Mouse (Mus musculus) right cerebral cortex, postnatal 25 days (tissue): ENCODE measurements at regions not wholly inside any gene's neighbourhood (a gene's known extent, or its start where the extent isn't known, plus 50 kb on each side); places are given as distances from the start of the nearest gene placed in this dataset.

Experiments
- DNase-seq: peaks from one replicate; pipeline ENCODE4 v3.0.0; 2022

DNA sequence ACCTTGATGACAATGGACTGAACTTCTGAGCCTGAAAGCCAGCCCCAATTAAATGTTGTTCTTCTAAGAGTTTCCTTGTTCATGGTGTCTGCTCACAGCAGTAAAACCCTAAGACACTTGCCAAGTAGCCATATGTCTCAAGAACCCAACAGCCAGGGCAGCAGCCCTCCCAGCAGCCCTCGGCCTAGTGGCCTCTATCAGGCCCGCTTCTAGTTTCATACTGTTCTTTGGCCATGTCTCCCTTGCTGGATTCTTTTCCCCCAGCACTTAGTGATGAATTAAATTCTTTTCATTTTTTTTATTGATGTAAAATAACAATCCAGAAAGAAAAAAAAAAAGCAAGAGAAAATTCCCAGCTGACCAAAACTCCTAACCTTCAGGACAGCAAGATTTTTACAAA lies 191.9 kb upstream of the Dio3 start:
- no peak for DNase-seq

DNA sequence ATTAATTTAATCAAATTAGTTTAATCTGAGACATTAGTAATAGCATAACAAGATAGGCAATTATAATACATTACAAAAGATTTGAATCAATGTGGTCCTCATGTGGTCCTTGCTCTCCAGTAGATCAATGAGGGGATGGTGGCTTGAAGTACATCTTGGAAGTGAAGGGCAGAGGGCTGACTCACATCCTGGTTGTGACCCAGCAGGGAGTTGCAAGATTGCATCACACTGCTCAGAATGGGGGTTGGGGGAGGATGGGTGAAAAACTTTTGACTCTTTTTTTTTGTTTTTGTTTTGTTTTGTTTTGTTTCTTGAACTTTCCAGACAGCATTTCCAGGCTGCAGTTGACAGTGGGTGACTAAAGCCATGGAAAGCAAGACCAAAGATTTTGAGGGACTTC lies 191.1 kb upstream of the Dio3 start:
- DNase-seq = no peak

DNA sequence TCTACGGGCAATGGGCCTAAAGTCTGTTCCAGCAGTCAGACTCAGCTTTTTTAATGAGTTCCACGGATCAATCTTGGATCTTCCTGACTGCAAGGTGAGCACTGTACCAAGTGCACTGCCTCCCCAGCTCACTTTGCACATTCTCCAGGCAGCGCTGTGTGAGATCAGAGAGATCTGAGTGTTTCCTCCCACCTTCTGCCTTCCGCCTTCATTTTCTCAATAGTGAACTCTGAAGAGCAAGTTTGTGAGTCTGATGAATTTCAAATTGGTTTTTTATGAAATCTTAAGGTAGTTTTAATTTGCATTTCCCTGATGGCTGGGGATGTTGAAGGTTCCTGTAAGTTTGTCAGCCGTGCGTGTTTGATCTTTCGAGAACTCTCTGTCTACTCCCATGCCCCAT lies 176.7 kb upstream of the Dio3 start:
- no peak for DNase-seq

DNA sequence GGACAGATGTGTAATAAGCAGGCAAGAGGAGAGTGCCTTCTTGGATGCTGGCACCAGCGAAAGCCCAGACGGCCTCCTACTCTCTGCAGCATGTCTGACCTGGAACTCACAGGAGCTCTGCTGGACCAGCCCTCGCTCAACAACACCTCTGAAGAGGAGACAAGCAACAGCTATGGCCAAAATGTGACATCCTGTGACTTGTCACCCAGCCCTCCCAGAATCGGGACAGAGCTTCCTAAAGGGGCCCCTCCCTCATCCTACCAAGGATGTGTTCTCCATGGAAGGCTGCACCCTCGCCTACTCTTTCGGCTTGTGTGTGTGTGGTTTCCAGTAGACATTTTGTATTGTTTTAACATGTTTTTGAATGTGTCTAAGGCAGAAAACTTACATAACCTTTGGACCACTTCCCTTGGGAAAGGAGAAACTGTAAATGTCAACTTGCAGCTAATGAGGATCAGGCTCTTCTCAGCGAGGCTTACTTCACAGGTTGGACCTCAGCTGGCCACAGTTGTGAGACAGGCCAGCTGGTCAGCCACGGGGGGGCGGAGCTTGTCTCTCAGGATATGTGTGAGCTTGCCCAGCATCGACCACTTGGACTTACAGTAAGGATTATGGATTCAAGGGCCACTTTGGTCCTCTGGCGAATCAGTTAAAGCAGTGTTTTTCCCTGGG lies 166.7 kb upstream of the Dio3 start:
- no peak for DNase-seq

DNA sequence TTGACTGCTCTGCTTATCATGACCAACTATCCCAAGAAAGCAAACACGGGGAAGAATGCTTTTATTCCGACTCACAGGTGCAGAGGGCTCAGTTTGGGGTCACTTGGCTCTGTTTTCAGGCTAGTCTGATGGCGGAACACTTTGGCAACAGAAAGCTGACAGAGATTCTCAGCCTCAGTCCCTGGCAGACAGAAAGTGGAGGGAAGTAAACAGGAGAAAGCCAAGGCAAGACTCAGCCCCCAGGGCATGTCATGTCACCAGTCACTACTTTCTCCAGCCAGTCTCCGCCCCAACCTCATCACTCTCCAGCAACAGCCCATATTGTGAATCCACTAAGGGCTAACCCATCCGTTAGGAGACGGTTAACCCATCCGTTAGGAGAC lies 166.2 kb upstream of the Dio3 start:
- DNase-seq = no peak

DNA sequence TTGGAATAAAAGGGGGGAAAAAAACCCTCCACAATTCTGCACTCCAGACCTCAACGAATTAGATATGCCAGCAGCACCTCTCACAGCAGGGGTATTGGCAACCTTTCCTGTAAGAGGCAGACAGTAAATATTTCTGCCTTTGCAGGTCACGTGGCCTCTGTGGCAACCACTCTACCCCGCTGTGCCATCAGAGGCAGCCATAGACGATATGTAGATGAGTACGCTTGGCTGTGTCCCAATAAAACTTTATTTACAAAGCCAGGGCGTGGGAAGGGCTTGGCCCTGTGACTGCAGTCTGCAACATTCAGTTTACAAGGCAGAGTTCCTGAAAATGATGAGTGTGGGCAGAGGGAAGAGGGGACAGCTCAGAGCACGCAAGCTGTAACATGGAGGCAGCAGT lies 158.7 kb upstream of the Dio3 start:
- DNase-seq = no peak

DNA sequence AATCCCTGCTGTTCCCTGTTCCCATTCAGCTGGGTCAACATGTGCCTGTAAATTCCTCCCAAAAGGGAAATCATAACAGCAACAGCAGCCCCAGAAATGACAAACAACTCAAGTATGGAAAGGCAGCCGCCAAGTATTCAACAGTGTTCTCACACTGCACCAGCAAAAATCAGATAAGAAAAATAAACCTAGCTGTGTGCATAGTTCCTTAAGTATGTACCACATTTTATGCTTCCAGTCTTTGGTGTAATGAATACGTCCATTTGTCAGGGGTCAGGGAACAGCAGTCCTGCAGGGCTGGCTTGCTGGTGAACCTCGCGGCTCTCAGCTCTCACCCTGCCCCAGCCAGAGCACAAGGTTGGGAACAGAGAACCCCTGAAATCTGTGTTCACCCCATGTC lies 155.9 kb upstream of the Dio3 start:
- DNase-seq = no peak

DNA sequence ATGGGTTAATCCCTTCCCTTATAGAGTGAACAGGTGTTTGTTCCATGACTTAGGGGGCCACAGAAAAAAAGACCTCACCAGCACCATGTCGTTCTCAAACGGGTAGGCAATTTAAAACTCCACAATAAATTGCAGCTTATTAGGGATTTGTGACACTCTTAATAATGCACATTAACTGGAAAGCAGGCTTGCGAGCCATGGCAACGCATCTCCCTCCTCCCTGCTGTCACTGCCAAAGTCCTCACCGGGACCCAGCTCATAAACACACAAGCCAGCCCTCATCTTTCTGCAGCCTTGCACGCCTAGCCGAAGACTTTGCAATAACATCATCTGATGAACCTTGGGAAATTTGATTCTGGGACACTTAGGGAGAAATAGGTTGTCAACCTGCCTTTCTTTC lies 152.3 kb upstream of the Dio3 start:
- DNase-seq = no peak

DNA sequence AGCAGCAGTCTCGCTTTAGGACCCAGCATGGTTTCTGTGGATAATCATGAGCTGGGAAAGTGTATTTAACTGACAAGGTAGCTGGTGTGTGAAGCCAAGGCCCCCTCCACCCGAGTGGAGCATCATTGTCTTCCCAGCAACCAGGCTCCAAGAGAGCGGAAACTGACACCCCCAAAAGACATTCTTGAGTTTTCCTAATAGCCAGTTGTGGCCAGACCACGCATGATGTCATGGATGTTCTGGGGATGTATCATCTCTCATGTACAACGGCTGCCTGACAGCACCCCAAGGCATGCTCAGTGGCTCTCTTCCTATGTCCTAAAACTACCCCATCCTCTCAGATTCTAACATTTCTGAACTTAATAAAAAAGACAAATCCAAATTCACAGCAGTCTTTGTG lies 133.5 kb upstream of the Dio3 start:
- DNase-seq = no peak

DNA sequence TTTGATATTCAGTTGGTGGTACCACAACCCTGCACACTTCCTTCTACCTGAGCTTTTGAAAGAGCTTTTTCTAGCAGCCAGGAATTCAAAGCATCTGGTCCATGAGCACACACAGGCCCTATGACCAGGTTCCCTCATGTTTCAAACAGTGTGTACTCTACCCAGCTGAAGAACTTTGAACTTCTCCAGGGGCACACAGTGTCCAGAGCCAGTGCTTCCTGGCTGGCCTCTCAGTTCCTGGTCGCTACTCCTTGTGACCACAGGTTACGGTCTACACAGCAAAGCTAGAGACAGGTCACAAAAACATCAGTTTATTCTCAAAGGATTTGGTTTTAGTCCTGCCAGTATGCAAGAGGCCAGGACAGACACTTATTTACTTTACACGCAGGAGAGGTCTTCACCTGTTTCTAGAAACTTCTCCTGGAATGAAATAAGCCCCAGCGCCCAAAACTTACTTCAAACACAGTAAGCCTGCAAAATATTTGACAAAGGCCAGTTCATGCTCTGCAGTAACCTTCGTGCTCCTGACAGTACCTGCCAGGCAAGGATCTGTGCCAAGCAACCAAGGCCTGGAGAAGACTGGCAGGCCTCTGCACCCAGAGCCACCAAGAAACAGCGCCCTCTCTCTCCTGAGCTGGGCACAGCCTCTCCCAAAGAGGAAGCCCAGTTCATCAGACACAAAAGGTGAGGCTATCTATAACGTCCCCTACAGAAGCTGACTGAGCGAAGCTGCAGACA lies 124.5 kb upstream of the Dio3 start:
- DNase-seq = no peak

DNA sequence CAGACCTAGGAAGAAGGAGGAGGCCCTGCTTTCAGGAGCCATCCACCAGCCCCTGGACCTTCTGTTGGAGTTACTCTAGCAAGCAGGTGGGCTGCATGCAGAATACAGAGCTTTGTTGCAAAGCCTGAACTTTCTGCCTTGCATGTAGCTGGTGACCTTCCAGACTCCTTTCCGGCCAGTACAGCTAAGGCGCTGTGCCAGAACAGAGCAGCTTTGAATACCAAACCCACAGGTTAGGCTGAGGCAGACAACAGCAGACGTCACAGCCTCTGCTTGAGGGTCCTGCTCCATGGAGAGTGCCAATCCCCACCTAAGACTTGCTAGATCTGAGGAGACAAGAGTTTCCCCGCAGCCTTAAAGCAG lies 123.9 kb upstream of the Dio3 start:
- no peak for DNase-seq

DNA sequence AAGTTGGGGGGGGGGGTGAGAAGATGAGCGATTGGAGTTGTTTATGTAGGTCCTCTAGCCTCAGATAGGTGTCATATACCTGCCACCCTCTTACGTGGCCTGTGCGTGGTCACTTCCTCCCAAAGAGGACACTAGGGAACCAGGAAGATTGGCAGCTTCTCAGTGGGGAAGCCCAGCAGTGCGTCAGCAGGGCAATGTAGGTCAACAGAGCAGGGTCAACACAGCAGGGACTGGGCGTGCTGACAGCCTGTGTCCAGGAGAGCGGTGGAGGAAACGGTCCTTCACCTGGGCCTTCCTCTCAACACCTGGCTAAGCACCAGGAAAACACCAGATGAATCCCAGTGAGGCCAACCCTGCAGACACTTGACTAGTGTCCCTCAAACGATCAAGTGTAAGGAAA lies 122.4 kb upstream of the Dio3 start:
- no peak for DNase-seq

DNA sequence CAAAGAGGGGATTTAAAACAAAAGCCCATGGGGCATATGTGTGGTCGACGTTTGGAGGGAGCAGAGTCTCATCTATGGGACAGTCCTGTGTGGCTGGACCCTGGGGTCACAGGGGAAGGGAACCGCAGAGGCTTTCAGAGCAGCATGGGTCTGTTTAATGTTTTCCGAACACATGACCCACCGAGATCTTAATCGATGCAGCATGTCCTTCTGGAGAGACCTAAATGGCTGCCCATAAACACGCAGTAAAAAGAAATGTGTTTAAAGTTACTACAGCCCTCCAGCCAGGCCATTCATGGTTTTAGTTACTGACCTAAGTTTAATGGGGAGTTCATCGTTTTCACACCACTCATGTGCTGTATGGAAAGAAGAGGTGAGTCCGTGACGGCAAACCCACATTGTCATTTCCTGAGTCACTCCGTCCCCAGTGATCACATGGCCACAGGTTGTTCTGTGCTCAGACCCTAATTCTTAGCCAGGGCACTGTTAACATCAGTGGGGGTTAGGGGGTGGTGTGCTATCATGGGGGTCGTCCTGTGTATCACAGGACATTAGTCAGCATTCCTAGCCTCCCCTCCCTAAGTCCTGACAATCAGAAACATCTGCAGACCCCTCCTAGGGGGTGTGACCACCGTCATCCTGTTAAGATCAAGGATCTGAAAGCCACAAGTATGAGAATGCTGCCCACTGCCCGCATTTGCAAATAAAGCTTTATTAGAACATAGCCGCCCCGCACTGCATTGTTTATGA lies 120.7 kb upstream of the Dio3 start:
- no peak for DNase-seq

DNA sequence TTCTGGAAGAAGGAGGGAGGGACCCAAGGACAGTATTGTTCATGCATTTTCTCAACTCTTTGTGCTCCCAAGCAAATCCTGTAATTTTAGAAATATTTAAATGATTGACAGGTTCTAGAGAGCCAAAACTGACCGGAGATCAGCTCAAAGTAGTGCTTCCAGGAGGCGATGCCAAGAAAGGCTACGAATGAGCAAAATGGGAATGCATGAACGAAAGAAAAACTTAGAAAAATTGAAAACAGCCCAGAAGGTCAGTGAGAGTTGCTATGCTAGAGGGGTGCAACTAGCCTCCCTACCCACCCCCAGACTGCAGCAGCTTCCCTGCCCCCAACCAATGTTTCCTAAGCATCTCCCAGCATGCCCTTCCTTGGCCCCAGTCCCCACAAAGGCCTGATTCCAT lies 117.6 kb upstream of the Dio3 start:
- no peak for DNase-seq

DNA sequence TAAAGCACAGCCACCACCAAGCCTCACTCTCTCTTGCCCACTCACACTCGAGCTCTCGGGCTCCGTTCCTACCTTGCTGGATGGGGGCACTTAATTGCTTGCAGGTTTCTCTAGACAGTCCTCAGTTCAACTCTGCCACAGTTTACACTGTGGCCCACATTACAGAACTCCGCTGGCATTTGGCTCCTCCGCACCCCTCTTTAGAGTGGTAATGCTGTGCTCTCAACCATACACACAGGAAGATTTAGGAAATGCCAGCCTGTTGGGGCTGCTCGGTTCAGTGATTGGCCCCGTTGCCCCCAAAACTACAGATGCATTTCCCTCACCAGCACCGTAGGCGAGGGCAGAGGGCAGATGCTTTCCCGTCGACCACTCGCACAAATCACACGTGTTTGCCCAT lies 113.4 kb upstream of the Dio3 start:
- no peak for DNase-seq

DNA sequence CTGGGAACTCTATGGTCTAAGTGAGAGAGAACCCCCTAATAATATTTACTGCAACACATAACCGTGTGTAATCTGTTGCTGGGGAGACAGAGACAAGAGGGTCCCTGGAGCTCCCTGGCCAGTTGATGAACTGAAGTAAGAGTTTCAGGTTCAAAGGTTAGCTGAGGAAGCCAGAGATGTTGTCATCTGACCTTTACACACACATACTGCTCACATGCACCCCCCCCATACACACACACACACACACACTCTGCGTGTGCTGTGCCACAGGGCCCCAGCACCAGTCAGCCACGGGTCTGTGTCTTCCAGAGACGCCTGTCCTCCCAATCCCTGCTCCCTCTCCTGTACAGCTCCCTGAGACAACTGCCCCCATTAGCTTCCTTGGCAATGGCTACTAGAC lies 110.5 kb upstream of the Dio3 start:
- no peak for DNase-seq

DNA sequence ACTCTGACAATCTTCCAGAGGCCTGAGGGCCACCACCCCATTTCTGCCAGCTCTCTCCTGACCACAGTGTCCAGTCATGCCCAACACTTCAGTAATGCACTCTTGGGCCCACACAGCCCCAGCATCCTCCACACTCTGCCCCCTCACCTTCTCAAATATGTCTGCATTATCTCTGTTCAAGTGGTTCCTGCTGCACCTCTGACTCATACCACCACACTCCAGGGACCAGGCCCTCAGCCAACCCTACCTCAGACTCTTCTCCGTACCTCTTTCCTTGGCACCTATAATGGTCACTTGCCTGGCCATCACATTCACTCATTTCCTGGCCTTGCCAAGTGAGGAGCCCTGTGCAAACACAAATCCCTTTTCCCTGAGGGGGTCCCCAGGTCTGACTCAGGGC lies 109.6 kb upstream of the Dio3 start:
- no peak for DNase-seq

DNA sequence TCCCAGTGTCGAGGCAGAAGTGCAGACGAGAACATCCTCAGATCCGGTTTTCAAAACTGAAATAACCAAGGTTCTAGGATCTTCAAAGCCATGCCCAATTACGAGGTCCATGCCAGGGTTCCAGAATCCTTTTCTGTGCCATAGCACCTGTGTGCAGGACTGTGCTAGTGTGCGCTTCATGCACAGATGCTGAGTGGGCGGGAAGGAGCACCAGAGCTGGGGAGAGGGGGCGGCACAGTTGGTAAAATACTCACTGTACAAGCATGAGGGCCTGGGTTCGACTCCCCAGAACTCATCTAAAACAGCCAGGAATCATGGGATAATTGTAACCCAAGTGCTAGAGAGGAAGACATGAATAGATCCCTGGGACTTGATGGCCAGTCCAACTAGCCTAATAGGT lies 108.4 kb upstream of the Dio3 start:
- no peak for DNase-seq

DNA sequence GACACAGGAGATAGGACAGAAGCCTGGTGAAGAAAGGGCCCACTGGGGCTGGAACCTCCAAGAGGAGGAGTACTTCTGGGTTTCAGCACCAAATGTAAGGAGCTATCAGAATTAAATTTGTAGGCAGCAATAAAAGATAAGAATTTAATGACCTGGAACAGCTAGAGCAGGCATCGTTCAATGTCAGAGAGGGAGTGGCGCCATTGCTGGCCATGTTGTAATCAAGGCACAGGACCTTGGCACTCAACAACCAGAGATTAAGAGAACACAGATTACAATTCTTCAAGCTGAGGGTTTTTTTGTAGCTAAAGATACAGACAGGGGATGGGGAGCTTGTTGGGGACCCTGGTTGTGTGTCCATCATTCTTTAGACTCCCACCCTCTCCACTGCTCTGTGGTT lies 101.0 kb upstream of the Dio3 start:
- no peak for DNase-seq

DNA sequence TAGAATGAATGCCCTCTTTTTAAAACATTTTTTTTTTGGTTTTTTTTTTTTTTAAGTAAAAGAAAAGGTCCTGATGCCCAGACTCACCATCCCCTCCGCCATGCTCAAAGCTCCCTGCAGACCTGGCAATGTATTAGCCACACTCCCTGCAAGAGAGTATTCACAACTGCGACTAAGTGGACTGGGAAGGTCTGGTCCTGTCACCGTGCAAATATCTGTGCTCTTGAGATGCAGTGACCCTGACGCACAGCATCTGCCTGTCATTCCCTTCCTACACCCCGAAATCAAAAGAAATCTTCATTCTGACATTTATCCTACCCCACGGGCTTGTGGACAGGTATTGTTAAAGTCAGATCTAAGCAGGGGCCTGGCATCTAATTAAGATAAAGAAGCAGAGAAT lies 95.4 kb upstream of the Dio3 start:
- no peak for DNase-seq

DNA sequence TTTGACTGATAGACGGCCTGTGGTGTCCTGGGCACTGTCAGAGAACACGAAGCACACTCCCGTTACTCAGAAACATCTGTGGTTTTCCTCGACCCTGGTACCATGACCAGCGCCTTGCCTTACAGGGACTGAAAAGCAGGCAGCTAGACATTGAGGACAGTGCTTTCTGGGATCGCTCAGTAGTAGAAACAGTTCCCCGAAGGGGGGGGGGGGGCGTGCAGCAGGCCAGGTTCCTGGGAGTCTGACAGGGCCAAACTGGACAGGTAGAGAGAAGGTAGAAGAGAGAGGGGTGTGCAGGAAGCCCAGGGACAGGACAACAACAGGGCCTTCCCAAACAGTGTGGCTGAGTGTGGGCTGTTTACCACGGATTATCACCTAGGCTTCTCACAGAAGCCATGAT lies 93.5 kb upstream of the Dio3 start:
- no peak for DNase-seq

DNA sequence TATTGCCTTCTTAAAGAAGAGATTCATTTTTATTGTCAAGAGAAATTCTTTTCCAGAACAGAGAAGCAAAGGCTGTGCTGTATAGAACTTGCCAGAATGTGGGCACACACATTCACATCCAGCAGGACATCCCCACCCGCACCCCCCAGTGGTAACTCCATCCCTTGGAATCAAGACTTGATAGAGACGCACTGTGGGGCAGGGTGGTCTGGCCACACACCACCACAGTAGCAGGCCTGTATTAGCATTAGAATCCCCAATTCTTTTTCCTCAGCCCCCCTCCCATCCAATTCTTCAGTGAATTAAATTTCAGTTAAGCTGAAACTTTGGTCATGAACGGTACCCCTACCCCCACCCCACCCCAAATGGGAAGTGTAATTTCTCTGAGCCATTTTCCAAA lies 92.5 kb upstream of the Dio3 start:
- no peak for DNase-seq

DNA sequence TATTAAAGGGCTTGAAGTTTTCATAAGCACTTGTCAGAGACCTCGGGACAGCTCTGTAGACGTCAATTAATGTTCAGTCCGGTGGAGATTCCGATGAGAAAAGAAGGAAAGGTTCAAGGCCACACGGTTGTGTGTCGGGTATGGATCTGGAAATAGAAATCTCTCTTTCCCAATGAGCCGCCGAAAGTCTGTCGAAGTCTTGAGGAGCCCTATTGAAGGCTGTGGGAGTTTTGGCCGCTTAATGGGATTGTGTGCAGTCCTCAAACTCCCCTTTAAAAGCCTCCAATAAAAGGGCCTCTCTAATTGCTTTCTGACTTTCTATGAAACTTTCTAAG lies 92.0 kb upstream of the Dio3 start:
- no peak for DNase-seq

DNA sequence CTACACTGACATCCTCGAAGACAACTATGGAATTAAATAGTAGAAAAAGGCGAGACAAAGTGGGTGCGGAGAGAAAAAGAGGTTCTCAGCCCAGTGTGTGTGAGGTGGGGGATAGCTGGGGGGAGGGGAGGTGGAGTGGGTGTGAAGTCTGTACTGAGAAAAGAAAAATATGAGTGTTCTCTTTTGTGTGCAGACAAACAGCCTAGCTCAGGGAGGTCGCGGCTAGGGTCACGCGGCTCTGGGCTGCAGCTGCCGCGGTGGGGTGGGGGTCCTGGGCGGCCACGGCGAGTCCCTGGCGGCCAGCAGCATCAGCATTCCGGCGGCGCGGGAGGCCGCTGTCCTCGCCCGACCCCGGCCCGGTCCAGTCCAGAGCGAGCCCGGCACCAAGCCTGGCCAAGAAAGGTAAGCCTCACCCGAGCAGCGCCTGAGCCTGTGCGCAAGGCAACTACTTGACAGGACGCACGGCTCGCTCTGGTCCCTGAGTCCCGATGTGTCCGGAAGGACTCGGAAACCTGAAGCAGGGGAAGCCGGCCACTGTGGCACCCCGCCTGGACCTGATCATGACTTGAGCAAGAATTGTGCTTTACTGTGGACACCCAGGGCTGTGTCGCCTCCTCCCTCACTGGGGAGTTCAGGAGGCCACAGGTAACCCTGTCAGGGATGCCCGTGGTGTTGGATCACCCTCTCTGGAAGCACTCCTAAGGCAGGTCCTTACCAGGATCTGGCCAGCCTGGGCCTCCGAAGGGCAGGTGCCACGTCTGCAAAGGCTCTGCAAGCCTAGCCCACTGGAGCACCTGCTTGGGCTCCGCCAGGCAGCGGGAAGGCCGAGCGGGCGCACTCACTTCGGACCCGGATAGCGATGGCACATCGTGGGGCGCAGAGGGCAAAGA lies 91.4 kb upstream of the Dio3 start:
- DNase-seq = no peak
